Comparison of ENCODE assay signal across 9 mouse cellular contexts in genomic region chr6:118015971-118016370, GRCm38 (mm10). TPM values are rescaled to one million over a fixed set of nuclear protein-coding genes. Genes with fewer than 3 reads are reported as not detected.
DNase-seq lines count a peak whose midpoint lies in the region; TF ChIP-seq lines count a peak whose summit lies in the region.
"Had no signal": no experiment of that assay in that cellular context is flagged by ENCODE, and none has a peak within 500 bp of the region (broad histone marks: within the 10 kb centered on the region; RNA-seq: fewer than 3 reads in every experiment).

No protein-coding gene starts in this region.

- H3K27ac ChIP-seq in gastrocnemius, adult 2 months, result no peak overlapping the region

- intact Hi-C loops in gastrocnemius, adult 2 months (cut with DNase I), result no loop called here

- DNase-seq in layer of hippocampus, adult 11-12 months (ENCODE audit: low spot score), result peak; percentile 60
- no peak for DNase-seq in layer of hippocampus, postnatal 14 days (ENCODE audit: low spot score in 2 of 2)
- peak; percentile 56 to 73 for DNase-seq in frontal cortex, postnatal 36 days (ENCODE audit: low spot score in 2 of 2)
- peak; percentile 28 for DNase-seq in mesoderm, embryonic 11.5 days (ENCODE audit: low read depth, low spot score)
- DNase-seq in right cerebral cortex, postnatal 14 days, result peak; percentile 60
- no peak for DNase-seq in gastrocnemius, adult 2 months
- DNase-seq in liver, result no peak
- DNase-seq in kidney, postnatal 4 days, result no peak

- no peak overlapping the region for H3K4me3 ChIP-seq in gastrocnemius, adult 2 months

- TF ChIP-seq CTCF in gastrocnemius, adult 2 months (IDR thresholded peaks at IDR 0.05), result no peak

RNA-seq across cellular contexts. Expression of gene Rasgef1a, which starts 4.7 kb away (rescaled TPM):
- 100 to 1,000 TPM; 128 to 131 TPM for total RNA-seq in layer of hippocampus, postnatal 14 days (2021)
- total RNA-seq in gastrocnemius, adult 2 months (2021), result under 1 TPM in 1 of 2 experiments, not detected in 1; 0.18 TPM
- total RNA-seq: liver, adult 2 months had no signal

Comparison
In these comparisons a context has a peak if more than half of its experiments do, and no peak if none do; other contexts are left out.
1. DNase-seq: peak in layer of hippocampus, adult 11-12 months (single experiment), frontal cortex, postnatal 36 days (2 of 2), mesoderm, embryonic 11.5 days (single experiment) and right cerebral cortex, postnatal 14 days (single experiment); none in layer of hippocampus, postnatal 14 days (0 of 2), gastrocnemius, adult 2 months (single experiment), liver (single experiment) and kidney, postnatal 4 days (0 of 2).
2. RNA of gene Rasgef1a, which starts 4.7 kb away (total RNA-seq): 128 to 131 TPM in layer of hippocampus, postnatal 14 days; 0.18 TPM in gastrocnemius, adult 2 months; every median in the first group is over 100 times any median in the second.